Mouse (Mus musculus): ENCODE measurements at regions not wholly inside any gene's neighbourhood (a gene's known extent, or its start where the extent isn't known, plus 50 kb on each side); places are given as distances from the start of the nearest gene placed in this dataset.

DNA sequence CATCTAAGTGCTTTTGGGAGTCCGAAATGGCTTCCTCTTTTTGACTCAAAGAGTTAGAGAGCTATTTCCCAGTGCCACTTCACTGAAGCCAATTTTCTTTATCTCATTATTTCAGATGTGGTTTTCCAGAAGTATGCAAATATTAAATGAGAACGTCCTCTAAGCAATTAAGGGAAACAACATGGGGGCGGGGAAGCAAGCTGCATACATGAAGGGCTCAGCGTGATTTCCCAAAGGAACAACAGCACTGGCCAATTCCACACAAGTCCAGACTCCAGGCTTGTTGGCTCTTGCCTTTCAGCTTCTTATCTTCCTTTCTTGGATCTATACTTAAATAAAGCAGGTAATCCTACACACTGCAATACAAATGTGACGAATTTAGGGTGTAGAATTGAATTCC is 73.2 kb downstream of the Ramp3 start:
- ATAC-seq (replicated peaks; ENCODE audit: low FRiP score, poor library complexity, severe bottlenecking): no peak
